Mouse (Mus musculus) right cerebral cortex, postnatal 4 days (tissue): ENCODE results near the gene Spire2.
"Not testable (repeated sequence)": the region's sequence is repeated elsewhere in the genome, so short reads cannot be mapped to it uniquely, and the experiment has no call there.

Source experiments
- DNase-seq: peaks from one replicate; pipeline ENCODE4 v3.0.0-alpha.2; 2022

The Spire2 gene

DNA sequence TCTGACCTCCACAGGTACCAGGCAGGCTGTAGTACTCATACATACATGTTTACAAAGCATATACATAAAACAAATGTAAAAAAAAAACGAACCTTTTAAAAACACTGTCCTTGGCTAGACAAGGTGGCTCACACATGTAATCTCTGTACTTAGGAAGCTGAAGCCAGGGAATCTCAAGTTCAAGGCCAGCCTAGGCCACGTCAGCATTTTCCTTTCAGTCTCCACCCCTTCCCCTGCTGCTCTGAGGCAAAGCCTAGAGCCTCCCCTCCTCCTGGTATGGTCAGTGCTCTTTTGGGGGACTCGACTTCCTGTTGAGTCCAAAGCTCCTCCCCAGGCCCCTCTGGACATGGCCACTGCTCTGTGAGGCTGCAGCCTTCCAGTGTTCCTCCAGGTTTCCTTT, 54.5 kb downstream of the Spire2 start:
- DNase-seq: no peak

DNA sequence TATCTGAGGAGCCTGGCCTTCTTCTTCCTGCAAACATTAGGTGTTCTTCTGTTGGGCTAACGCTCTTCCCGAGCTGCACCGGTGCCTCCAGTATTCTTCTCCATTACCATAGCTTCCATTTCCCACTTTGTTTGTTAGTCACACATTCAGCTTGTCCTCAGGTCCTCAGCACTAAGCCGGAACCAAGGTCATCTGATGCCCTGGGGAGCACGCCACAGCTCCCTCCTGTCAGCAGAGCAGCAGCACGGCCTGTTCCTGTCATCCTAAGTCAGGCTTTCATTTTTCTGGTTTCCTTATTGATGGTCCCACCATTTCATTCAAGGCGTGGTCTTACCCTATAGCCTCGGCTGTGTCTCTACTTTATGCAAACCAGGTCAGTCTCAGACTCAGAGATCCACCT, 55.3 kb downstream of the Spire2 start:
- DNase-seq: no peak

DNA sequence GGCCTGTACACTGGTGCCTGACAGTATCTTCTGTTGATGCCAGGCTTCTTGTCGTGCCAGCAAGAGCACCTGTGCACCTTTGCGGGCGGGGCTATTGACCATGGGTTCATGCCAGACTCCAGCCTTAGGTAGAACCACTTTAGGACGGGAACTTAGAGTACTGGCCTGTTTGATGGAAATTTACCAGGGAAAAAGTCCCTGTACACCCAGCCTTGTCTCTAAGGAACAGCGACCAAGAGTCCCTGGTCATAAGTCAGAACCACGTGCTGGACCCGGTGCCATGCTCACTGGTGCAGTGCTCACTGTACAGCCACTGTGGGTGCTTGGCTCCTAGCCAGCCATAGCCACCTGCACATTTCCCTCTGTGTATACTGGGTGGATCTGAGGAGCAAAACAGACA, 56.5 kb downstream of the Spire2 start:
- DNase-seq: no peak

DNA sequence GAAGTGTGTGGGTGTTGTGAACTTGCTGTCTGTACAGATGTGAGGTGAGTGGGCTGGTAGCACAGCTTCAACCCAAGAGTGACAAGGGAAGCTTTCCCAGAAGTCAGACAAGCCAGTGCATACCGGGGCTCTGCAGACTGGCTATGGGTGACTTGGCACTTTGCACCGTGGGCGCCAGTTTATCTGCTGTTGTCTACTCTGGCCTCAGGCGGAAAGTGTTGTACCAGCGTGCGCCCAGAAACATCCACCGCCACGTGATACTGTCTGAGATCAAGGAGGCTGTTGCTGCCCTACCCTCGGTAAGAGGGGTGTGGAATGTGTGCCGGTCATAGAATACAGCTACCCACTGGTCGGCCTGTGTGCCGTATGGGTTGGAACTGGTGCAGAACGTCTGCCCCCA, 65.8 kb downstream of the Spire2 start:
- DNase-seq: no peak

DNA sequence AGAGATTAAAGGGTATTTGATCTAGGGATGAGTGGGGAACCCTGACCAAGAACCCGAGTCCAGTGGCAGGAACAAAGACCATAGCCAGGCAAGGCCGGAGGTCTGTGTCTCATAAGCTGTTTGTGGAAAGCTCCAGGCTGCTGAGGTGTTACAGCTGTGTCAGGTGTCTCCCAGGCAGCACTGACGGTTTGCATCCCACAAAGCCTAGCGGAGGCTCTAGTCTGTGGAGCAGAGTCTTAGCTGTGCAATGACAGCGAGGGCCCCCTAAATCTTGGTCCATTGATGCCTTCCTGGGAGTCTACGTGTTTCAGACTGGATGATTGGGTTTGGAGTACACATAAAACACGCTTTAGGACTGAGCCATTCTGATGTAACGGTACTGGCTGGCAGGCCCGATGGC, 69.4 kb downstream of the Spire2 start:
- DNase-seq: no peak

DNA sequence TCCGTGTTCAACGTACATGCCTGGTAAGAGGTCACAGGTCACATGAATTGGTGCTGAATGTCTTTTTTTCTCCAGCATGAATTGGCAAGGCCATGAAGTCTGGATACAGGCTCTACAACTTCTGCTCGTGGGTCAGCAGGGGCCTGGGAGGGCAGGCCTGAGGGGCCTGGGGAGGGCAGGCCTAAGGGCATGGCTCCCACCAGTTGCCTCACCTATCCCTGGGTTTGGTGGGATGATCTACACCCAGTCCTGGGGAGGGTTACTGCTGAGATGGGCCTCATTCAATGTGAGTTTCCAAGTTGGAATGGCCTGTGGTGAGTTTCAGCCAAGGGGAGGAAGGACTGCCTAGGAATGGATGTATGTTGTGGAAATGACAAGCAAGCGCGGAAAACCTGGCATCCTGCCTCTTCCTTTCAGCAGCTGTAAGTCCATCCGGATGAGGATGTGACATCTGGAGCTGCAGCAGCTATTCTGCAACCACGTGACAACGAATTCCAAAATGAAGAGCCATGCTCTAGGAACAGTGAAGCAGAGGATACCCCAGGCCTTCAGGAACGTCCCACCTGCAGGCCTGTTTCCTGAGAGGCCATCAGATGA, 70.3 kb downstream of the Spire2 start:
- no peak for DNase-seq

DNA sequence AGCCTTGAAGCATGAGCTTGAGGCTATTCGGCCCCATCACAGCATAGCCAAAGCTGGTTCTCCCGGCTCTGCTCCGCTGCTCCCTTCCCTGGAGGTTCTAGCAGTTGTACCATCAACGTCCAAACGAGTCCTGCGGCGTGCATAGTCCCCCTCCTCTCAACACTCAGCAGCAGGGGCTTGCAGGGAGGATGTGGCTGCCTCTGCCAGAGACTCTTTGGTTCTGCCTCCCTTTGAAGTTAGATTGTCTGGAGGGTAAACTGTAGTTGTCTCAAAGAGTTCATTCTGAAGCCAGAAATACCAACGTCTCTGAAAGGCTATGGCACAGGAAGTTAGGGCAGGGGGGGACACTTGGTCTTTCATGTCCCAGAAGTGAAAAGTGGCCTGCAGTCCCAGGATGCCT, 72.0 kb downstream of the Spire2 start:
- no peak for DNase-seq

DNA sequence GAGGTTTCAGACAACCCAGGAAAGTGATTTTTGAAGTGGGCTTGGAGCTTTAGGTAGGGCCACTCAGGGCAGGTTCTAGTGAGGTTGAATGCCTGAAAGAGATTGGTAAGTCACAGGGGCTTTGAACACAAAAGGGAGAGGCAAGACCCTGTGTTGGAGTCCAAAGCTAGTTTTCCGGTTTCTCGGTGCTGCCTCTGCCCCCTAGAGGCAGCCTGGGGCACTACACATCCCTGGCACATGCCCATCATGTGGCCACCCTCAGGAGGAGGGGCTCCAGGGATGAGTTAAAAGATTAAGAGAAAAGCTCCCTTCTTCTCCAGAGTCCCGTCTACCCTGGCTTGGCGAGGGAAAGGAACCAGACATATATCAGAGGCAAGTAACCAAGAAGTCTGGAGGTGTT, 74.3 kb downstream of the Spire2 start, which contains the start of gene Mc1r:
Gene Mc1r (plus strand): TSS at position 322 of the 400 bp plus-strand sequence.
- peak; percentile 71 for DNase-seq

DNA sequence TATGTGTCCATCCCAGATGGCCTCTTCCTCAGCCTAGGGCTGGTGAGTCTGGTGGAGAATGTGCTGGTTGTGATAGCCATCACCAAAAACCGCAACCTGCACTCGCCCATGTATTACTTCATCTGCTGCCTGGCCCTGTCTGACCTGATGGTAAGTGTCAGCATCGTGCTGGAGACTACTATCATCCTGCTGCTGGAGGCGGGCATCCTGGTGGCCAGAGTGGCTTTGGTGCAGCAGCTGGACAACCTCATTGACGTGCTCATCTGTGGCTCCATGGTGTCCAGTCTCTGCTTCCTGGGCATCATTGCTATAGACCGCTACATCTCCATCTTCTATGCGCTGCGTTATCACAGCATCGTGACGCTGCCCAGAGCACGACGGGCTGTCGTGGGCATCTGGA, 75.1 kb downstream of the Spire2 start:
- DNase-seq: no peak

DNA sequence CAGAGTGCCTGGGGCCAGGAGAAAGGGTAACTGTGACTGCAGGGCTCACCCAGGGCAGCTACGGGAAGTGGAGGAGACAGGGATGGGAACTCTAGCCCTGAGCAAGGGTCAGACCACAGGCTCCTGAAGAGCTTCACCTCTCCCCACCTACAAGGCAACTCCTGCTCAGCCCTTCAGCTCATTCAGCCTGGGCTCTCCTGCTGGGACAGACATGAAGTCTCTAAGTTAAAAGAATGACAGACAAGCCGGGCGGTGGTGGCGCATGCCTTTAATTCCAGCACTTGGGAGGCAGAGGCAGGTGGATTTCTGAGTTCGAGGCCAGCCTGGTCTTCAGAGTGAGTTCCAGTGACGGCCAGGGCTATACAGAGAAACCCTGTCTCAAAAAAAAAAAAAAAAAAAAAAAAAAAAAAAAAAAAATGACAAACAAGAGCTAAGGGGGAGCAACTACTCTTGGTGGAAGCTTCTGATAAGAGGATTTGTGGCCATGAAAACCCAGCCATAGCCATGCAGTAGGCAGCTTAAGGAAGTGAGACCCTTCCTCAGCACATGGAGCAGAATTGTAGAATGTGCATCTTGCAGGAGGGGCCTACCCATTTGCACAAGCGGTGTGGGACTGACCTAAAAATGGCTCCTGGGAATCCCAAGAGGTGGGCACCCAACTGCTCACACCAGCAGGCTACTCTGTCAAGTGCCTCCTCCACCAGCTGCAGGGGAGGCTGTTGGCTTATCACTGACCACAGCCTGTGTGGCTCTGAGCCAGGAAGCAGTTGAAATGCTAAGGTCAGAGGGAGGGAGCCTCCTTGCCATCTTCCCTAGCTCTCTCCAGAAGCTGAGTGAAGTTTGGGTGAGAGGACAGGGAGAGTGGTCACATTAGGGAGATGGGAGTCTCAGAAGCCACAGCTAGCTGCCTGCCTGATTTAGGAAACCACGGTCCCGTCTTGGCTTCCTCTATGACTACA, 76.4 kb downstream of the Spire2 start:
- no peak for DNase-seq

DNA sequence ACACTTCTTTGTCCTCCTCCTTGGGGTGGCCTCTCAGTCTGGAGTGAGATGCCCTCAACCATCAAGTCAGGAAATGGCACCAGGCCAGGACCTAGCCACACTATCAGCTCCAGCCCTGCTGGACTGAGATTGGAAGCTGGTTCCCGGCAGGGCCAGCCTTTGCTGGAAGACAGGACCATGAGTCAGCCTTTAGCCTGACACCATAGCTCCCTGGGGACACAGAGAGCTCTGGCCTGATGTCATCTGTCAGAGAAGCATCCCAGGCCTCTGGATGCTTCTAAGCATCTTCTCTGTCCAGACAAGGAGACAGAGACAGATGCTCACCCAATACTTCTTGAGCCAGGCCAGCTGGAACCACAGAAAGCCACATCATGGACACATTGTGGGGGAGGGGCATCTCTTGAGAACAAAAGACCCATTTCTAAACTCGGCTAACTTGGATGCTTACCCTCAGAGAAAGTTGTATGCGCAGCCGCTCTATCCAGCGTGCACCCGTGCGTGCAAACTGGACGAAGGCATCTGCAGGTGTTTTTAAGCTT, 77.6 kb downstream of the Spire2 start:
- peak; percentile 65 for DNase-seq

DNA sequence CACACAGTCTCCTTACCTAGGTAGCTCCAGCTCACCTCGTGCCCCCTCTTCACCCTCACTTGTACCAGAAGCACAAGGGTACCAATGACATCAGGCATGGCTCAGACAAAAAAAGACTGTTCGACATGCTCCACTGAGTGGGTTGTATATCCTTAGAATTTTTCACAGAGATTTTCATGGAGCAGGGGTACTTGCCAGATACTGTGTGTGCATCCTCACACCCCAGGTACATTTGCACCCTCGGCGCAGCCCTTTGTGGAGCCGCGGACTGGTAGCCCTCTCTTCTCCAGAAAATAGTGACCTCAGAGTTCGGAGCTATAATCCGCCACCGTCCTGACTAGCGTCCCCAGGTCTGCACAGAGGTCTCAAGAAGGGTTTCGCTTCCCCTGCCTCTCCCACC, 78.3 kb downstream of the Spire2 start:
- no peak for DNase-seq

DNA sequence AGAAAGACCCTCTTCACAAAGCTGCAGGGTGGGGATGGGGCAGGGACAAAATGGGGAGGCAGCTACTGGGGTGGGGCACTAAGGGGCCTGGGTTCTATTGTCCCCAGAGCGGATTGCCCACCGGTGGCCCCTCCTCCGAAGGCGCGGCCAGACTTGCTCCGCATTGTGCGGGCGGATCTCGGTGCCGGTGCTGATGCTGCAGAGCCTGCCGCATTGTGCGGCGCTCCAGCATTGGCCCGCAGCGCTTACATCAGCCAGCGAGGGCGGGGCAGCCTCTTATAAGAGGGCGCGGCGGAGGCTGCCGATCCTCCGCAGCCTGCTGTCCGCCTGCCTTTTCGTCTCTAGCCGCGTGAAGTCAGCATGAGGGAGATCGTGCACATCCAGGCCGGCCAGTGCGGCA, 78.7 kb downstream of the Spire2 start, which contains the start of gene Tubb3:
Gene Tubb3 (plus strand): TSS at position 179 of the 400 bp plus-strand sequence.
- DNase-seq: peak; percentile 90

DNA sequence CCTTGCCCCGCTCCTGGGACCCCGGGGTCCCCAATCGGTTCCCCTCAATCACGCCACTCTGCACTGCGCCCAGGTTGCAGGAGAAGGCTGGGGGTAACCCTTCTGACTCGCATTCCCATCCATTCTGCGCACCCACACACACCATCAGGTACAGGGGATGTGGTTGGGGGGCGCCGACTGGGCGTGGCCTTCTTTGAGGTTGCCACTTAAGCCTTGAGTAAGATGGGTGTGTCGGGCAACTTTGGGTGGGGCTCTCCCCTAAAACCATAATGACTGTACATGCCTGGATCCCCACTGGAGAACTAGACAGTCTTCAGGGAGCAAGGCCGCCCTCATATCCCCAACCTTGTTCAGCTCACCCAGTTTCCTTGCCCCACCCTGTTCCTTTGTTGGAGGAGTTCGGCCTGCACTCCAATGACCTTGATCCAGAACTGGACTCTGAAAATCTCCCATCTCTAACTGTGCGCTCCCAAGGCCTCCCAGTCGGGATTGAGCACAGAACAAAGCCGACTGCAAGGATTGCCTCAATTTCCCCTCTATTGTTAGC, 79.3 kb downstream of the Spire2 start:
- peak; percentile 66 for DNase-seq

DNA sequence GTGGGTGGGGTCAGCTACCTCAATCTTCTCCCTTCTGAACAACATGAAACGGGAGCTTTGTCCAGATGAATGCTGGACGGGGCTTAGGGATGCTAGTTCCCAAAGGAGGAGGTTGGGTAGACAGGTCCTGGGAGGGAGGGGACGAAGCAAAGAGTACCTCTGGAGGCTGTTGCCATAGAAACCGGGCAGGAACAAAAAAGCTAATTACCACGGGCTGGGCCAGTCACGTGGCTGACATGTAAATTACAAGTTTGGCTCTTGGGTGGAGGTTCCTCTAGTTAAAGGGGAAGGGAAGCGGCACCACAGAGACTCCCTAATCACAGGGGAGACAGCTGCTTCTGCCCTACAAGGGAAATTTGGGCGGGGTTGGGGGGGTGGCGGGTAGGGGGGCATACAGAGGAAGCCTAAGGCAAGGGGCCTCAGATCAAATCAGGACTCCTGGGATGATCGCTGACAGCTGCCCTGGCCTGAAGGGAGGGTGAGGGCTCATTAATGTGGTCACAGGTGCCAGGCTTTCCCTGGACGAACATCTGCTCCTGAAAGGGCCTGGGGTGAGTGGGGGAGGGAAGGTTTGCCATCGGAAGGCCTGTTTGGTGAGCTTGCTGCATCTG, 80.2 kb downstream of the Spire2 start:
- DNase-seq: peak; percentile 61

DNA sequence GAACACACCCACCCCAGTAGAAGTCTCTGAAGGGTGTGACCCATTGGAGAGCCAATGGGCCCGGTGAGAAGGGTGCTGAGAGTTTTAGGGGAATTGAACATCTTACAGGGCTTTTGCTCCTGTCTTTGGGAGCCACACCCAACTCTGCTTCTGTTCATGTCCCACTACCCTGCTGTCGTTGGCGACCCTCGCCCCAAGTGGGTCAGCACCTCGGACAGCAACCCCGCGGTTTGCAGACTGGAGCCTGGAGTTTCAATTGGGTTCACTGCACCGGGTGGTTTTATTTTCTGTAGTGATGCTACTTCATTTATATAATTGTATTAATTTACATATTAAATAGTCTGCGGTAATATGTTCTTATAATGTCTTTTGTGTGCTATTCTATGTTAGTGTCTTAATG, 81.7 kb downstream of the Spire2 start:
- no peak for DNase-seq

DNA sequence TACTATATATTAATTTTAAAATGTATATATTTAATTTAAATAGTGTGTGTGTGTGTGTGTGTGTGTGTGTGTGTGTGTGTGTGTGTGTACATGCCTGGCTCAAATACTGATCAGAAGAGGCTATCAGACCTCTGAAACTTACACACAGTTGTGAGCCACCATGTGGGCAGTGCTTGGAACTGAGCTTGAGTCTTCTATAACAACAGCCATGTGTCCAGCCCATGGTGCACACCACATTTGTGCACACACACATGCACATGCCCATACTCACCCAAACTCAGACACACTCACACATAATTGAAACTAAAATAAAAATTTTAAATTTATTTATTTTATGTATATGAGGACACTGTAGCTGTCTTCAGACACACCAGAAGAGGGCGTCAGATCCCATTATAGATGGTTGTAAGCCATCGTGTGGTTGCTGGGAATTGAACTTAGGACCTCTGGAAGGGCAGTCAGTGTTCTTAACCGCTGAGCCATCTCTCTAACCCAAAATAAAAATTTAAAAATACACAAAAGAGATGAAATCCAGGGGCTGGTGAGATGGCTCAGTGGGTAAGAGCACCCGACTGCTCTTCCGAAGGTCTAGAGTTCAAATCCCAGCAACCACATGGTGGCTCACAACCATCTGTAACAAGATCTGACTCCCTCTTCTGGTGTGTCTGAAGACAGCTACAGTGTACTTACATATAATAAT, 82.6 kb downstream of the Spire2 start:
- DNase-seq: not testable (repeated sequence)

DNA sequence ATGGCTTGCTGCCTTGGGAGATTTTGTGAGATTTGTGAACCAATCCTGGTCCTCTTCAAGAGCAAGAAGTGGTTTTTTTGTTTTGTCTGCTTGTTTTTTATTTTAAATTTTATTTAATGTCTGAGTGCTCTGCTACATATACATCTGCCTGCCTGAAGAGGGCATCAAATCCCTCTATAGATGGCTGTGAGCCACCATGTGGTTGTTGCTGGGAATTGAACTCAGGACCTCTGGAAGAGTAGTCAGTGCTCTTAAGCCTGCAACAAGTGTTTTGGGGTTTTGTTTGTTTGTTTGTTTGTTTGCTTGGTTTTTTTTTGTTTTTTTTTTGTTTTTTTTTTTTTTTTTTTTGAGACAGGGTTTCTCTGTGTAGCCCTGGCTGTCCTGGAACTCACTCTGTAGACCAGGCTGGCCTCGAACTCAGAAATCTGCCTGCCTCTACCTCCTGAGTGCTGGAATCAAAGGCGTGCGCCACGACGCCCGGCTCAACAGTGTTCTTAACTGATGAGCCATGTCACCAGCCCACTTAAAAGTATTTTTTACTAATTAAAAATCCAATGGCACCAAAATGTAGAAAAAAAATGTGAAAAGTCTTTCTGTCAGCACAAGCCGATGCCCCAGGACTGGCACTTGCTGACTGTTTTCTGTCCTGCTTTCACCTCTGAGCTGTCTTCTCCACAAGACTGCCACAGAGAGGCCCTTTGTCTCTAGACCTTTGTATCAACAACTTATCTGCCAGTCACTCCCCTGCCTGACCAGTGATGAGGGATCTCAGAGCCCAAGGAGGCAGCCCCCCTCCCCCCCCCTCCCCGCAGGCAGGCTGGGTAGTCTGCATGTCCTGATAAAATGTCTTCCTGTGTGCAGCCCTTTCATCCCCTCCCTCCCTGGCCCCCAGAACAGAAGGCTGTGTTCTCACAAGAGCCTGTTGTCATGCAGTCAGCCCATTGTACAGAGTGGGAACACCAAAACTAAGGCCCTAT, 83.7 kb downstream of the Spire2 start:
- no peak for DNase-seq

DNA sequence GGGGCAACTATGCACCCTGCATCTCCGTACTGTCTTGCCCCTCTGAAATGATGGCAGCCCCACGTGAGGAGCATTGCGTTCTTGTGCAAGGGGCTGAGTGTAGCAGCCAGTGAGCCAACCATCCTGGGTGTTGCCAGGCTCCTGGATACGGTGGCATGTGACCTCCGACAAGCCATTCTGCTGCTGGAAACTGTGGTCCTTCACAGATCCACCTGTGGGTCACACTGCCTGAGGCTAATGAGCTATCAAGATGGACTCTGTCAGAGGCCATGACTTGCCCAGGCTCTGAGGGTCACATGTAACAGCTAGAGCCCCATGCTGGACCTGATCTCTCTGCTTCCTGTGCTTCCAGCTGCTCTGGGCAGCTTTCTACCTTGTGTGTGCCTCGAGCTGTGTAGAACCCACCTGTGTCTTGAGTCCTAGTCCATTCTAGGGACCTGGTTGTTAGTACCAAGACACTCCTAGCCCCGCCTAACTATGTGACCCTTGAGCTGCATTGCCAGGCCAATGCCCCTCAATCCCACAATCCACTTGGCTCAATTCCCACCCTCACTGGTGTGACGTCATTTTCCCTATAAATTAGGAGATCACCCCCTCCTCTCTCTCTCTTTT, 84.5 kb downstream of the Spire2 start:
- no peak for DNase-seq
